Mouse (Mus musculus): Measurements from ENCODE around the gene Crtam. TPM values are rescaled to one million over a fixed set of nuclear protein-coding genes. Genes with fewer than 3 reads are reported as not detected.

Gene Crtam
- total RNA-seq, 2 experiments from 2014 or later = 0.14 to 0.18 TPM

DNA sequence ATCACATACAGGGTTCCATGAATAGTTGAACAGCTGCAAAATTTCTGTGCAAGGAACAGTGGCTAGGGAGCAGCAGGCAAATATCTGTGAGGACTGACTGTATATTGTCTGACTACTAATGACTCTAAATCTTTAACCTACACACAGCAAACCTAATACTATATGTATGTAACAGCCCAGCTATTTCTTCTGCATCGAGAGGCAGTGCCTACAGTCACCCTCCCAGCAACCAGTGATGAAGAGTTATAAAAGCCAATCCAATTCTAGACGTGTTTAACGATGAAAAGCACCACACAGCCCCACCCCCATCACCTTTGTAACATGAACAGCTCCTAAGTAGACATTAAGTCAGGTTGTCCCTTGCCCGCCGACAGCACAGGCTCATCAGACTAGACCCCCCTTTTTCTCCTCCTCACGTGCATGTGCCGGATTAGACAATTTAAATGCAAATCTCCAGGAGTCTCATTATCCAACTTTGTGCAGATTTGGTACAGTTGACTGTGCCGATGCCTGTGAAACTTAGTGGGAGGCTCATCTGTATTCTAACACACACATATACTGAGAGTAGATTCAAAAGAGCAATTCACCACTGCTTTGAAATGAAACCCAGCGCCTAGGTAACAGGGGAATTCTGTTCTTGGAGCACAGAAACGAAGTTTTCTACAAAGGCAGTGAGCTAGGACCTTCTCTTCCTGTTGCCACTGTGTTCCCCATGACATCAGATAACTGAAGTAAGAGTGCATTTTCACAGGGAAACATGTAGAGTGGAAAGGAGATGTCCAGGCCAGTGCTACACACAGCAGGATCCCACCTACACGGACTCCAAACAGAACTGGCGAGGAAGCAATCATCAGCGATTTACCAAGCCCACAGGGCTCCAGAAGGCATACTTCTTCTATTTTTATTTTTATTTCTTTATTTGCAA, 7.3 kb upstream of the Crtam start:
- no peak for DNase-seq
- intact Hi-C loops (cut with DNase I) = no loop called here

- no peak for DNase-seq
- intact Hi-C loops (cut with DNase I) = no loop called here
These were observed 3.4 kb upstream of the Crtam start for GRCm38 (mm10) chr9:41007785-41008184.

- intact Hi-C loops (cut with DNase I) = no loop called here
- DNase-seq = no peak
These were observed 7.2 kb downstream of the Crtam start for GRCm38 (mm10) chr9:40997116-40997779.

- intact Hi-C loops (cut with DNase I) = loop anchor here (5.0 kb wide), 1 partner anchor 188 kb away; no protein-coding TSS in a partner anchor
These were observed 10.4 kb downstream of the Crtam start for GRCm38 (mm10) chr9:40994075-40994474.

DNA sequence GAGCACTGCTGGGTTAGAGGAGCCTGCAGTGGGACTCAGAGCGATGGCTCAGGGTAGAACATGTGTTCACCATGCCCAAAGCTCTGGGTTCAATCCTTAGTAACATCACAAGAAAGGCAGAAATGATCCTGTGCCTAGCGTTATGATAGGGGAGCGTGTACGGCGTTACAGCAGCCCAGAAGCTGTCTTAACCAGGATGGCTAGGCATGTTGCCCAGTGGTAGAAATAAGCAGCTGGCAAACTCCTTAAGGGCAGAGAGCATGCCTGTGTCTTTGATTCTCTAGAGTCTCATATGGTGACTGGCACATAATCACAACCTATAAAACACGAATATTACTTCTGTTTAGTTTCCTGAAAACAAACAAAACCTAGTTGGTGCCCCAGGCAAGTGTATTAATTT, 12.9 kb downstream of the Crtam start:
- DNase-seq = peak; percentile 38
- intact Hi-C loops (cut with DNase I) = loop anchor here (5.0 kb wide), 1 partner anchor 191 kb away; no protein-coding TSS in a partner anchor

More at GRCm38 (mm10) chr9:40994075-40994474, 10.4 kb downstream of the Crtam start:
- no peak for DNase-seq

DNA sequence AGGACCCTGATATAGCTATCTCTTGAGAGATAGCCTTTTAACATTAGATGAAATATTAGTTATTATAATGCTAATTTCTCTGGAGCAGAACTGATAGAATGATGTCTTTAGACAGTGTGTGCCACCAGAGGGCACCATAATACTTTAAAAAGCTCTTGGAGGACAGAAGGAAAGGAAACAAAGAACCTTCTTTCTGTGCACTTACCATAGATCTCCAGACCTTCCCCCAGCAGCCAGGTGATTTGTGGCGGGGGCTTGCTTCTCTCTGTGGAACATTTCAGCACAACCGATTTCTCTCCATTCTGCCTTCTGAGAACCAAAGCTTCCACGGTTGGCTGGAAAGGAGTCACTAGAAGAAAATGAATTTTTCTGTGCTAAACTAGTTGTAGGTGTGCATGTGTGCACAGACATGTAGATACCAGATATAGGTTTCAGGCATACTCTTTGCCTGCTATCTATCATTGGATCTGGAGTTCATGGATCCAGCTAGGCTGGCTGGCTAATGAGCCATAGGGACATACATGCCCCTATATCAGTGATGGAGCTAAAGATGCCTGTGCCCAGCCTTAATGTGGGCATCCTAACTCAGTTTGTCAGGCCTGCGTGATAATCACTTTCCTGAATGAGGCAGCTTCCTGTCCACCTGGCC, 14.4 kb downstream of the Crtam start:
- DNase-seq = peak; percentile 70
- intact Hi-C loops (cut with DNase I) = loop anchor here (5.0 kb wide), 1 partner anchor 192 kb away; no protein-coding TSS in a partner anchor

DNA sequence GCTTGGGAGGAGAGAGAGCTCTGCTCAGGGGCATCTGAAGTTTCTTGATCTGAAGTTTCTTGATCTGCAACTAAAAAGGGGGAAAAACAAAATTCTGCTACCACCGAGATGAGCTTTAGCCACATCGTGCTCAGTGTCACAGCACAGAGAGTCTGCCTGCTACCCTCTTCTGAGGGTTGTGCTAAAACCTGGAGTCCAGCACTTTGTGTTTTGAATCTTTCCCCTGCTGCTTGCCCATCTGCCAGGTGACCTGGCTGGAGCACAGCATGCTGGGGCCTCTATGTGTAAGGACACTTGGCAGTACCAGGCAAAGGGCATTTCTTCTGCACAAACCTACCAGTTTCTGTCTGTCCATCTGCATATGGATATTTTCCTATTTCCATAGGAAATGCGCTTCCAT, 20.1 kb downstream of the Crtam start:
- intact Hi-C loops (cut with DNase I) = no loop called here
- DNase-seq = no peak

- intact Hi-C loops (cut with DNase I) = loop anchor here (2.0 kb wide), 1 partner anchor 149 kb away; no protein-coding TSS in a partner anchor
- DNase-seq = no peak
These were observed 20.7 kb downstream of the Crtam start for GRCm38 (mm10) chr9:40983758-40984157.

- intact Hi-C loops (cut with DNase I) = loop anchor here (2.0 kb wide), 1 partner anchor 148 kb away; no protein-coding TSS in a partner anchor
These were observed 21.9 kb downstream of the Crtam start for GRCm38 (mm10) chr9:40982480-40982879.

DNA sequence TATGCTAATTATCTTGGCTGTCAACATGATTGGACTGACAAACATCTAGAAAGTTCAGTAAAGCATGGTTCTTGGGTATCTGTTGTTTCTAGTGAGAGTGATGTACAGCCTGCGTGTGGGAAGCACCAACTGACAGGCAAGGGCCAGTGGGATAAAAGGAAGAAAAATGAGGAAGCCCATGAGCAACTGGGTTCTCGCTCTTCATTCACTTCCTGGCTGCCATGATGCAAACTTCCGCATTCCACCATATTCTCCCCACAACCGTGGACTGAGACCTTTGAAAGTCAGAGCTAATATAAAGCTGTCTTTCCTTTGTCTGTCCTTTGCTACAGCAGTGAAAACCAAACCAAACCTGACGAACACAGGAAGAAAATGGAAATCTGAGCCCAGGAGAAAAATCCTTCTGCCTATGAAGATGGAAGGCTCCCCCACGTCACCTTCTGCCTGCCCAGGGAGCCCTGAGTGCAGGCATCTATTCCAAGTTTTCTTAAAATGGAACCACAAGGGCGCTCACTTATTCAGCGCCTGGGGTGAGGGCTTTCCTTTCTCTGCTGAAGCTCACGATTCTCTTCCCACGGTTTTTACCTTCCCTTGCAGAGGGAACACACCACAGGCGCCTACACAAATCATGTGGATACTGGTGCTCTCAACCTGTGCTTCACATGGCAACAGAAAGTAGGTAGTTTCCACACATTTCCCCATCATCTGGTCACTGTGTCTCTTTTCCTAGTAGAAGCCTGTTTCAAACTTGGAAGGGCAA, 30.2 kb downstream of the Crtam start:
- DNase-seq = no peak
- intact Hi-C loops (cut with DNase I) = no loop called here

More at GRCm38 (mm10) chr9:40982480-40982879, 21.9 kb downstream of the Crtam start:
- DNase-seq = peak; percentile 26

GRCm38 (mm10) chr9:40964418-40964714, 40.1 kb downstream of the Crtam start:
- no peak for DNase-seq
- intact Hi-C loops (cut with DNase I) = no loop called here

GRCm38 (mm10) chr9:40963586-40964417, 40.6 kb downstream of the Crtam start, which contains the start of gene Jhy:
Gene Jhy, minus strand, starts transcription at chr9:40964118.
- intact Hi-C loops (cut with DNase I) = no loop called here
- DNase-seq = peak; percentile 19

- intact Hi-C loops (cut with DNase I) = no loop called here
- no peak for DNase-seq
These were observed 43.0 kb downstream of the Crtam start for GRCm38 (mm10) chr9:40961401-40961800.

- no peak for DNase-seq
- intact Hi-C loops (cut with DNase I) = no loop called here
These were observed 55.3 kb downstream of the Crtam start for GRCm38 (mm10) chr9:40949039-40949615.

DNA sequence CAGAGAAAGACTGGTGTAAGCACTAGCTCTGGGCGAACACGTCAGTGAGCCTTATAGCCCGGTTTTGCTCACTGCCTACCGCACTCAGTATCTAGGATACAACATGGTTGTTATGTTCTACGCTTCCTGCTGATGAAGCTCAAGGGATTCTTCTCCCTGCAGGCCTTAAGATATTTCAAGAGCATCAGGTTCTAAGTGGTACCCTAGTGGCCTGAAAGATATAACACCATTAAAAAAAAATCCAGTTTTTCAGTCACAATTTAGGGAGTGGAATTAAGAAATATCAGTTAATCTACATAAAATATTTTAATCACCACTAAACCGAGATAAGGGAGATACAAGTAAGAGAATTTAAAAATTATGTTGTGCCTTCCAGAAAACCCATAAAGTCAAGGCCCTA, 56.0 kb downstream of the Crtam start:
- intact Hi-C loops (cut with DNase I) = no loop called here
- no peak for DNase-seq

DNA sequence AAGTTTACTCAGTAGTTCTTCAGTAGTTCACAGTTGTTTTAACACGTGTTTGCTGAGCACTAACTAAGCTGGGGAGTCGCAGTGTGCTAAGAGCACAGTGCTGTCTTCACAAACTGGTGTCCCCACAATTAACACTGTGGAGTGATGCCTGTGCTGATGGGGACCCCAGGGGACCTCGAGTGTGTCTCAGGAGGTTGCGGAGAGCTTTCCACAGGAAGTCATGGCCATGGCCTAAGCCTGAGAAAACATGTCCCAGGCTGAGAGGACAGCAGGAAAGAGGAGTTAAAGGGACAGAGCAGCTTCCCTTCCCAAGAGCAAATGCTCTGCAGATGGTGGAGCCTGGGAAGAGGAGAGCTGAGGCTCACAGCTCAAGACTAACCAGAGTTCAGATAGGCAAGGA, 57.3 kb downstream of the Crtam start:
- DNase-seq = no peak
- intact Hi-C loops (cut with DNase I) = no loop called here

DNA sequence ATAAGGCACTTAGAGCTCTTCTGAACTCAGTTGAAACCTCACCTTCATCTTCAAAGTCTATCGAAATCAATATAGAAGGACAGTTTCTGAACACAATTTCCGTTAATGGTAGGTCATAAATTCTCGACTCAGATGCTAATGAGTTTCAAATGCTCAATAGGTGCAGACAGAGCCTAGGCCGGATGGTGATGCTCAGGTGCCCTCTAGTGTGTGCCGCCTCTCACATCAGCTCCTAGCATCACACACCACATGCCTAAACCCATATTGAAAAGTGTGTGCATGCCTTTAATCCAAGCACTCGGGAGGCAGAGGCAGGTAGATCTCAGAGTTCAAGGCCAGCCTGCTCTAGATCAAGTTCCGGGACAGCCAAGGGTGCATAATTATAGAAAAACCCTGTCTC, 67.0 kb downstream of the Crtam start:
- intact Hi-C loops (cut with DNase I) = no loop called here
- DNase-seq = peak; percentile 26

GRCm38 (mm10) chr9:40933323-40933722, 71.1 kb downstream of the Crtam start:
- DNase-seq = no peak
- intact Hi-C loops (cut with DNase I) = no loop called here

GRCm38 (mm10) chr9:40927351-40927980, 77.0 kb downstream of the Crtam start:
- no peak for DNase-seq
- intact Hi-C loops (cut with DNase I) = no loop called here

Measured in left cerebral cortex, postnatal 4 days (tissue).